Mouse (Mus musculus): ENCODE results near the gene 2410002F23Rik. TPM values are rescaled to one million over a fixed set of nuclear protein-coding genes. Genes with fewer than 3 reads are reported as not detected.
A peak's percentile ranks its signal among the peaks of the same experiment; 100 is the strongest.
"Not testable (repeated sequence)": the region's sequence is repeated elsewhere in the genome, so short reads cannot be mapped to it uniquely, and the experiment has no call there.

Gene 2410002F23Rik
- polyA plus RNA-seq, 1 experiment from 2014 or later = 198 TPM

- H3K9ac ChIP-seq = no peak overlapping the region
- no peak for ATAC-seq (ENCODE audit: low FRiP score, low read depth)
- H3K4me3 ChIP-seq = no peak overlapping the region
- no peak overlapping the region for H3K4me2 ChIP-seq (replicated peaks)
- peaks cover 9% of the 10 kb centered on the region for H3K36me3 ChIP-seq
- peaks cover 12% of the 10 kb centered on the region for H3K4me1 ChIP-seq
- H3K27ac ChIP-seq = no peak overlapping the region
- 50% methylated on average over 1 of the region's 1 CpGs for WGBS
- no peaks in the 10 kb centered on the region for H3K27me3 ChIP-seq (replicated peaks)
- H3K9me3 ChIP-seq = no peaks in the 10 kb centered on the region
Measured at GRCm38 (mm10) chr7:44244080-44244479, 2.4 kb upstream of the 2410002F23Rik start.

- peak overlapping the region; percentile 88 for H3K4me3 ChIP-seq
- peak overlapping the region; percentile 77 for H3K9ac ChIP-seq
- peak overlapping the region; percentile 66 for H3K4me2 ChIP-seq (replicated peaks)
- H3K4me1 ChIP-seq = peaks cover 12% of the 10 kb centered on the region
- ATAC-seq (ENCODE audit: low FRiP score, low read depth) = peak; percentile 21
- no peaks in the 10 kb centered on the region for H3K9me3 ChIP-seq
- peaks cover 33% of the 10 kb centered on the region for H3K36me3 ChIP-seq
- H3K27me3 ChIP-seq (replicated peaks) = no peaks in the 10 kb centered on the region
- WGBS = 2% methylated on average over 23 of the region's 23 CpGs
- H3K27ac ChIP-seq = no peak overlapping the region
Measured at GRCm38 (mm10) chr7:44246984-44247470, 505 bp downstream of the 2410002F23Rik start.

- Histone ChIP-seq H3K4me2 (replicated peaks) (peak overlapping the region; percentile 66), H3K27ac (no peak overlapping the region), H3K27me3 (replicated peaks) (no peaks in the 10 kb centered on the region), H3K36me3 (peaks cover 42% of the 10 kb centered on the region), H3K4me1 (peaks cover 13% of the 10 kb centered on the region), H3K9ac (peak overlapping the region; percentile 77; the same call in 1 of the 2 replicates), H3K4me3 (peak overlapping the region; percentile 88), H3K9me3 (no peaks in the 10 kb centered on the region)
- WGBS = 96% methylated on average over 2 of the region's 2 CpGs
- ATAC-seq (ENCODE audit: low FRiP score, low read depth) = no peak
Measured at GRCm38 (mm10) chr7:44247971-44248370, 1.4 kb downstream of the 2410002F23Rik start.

- 92% methylated on average over 4 of the region's 4 CpGs for WGBS
- Histone ChIP-seq H3K4me1 (peaks cover 15% of the 10 kb centered on the region), H3K4me3 (no peak overlapping the region), H3K27ac (no peak overlapping the region), H3K27me3 (replicated peaks) (no peaks in the 10 kb centered on the region), H3K36me3 (peaks cover 52% of the 10 kb centered on the region), H3K4me2 (replicated peaks) (no peak overlapping the region), H3K9ac (no peak overlapping the region), H3K9me3 (no peaks in the 10 kb centered on the region)
- no peak for ATAC-seq (ENCODE audit: low FRiP score, low read depth)
Measured at GRCm38 (mm10) chr7:44249248-44249647, 2.7 kb downstream of the 2410002F23Rik start.

GRCm38 (mm10) chr7:44250732-44251275 lies 4.3 kb downstream of the 2410002F23Rik start:
- 93% methylated on average over 17 of the region's 17 CpGs for WGBS
- H3K4me2 ChIP-seq (replicated peaks); H3K27me3 ChIP-seq (replicated peaks); H3K9me3 ChIP-seq; H3K4me3 ChIP-seq; H3K27ac ChIP-seq; H3K9ac ChIP-seq; ATAC-seq (ENCODE audit: low FRiP score, low read depth): not testable (repeated sequence)
- Histone ChIP-seq H3K36me3 (peaks cover 52% of the 10 kb centered on the region), H3K4me1 (peaks cover 10% of the 10 kb centered on the region)

- WGBS = 69% methylated on average over 15 of the region's 15 CpGs
- Histone ChIP-seq H3K9ac (no peak overlapping the region), H3K4me3 (no peak overlapping the region), H3K27ac (no peak overlapping the region), H3K4me2 (replicated peaks) (no peak overlapping the region), H3K27me3 (replicated peaks) (no peaks in the 10 kb centered on the region), H3K9me3 (no peaks in the 10 kb centered on the region), H3K36me3 (peaks cover 51% of the 10 kb centered on the region), H3K4me1 (peaks cover 3% of the 10 kb centered on the region; the same call in 1 of the 2 replicates)
- no peak for ATAC-seq (ENCODE audit: low FRiP score, low read depth)
Measured at GRCm38 (mm10) chr7:44253023-44253616, 6.6 kb downstream of the 2410002F23Rik start.

- H3K9ac ChIP-seq = no peak overlapping the region
- H3K36me3 ChIP-seq = peaks cover 35% of the 10 kb centered on the region
- no peak overlapping the region for H3K4me2 ChIP-seq (replicated peaks)
- H3K27me3 ChIP-seq (replicated peaks) = no peaks in the 10 kb centered on the region
- no peak for ATAC-seq (ENCODE audit: low FRiP score, low read depth)
- 0 out of 2 replicates have a peak, but pooled peaks cover 3% of the 10 kb centered on the region for H3K4me1 ChIP-seq
- 87% methylated on average over 6 of the region's 6 CpGs for WGBS
- no peak overlapping the region for H3K27ac ChIP-seq
- no peak overlapping the region for H3K4me3 ChIP-seq
- no peaks in the 10 kb centered on the region for H3K9me3 ChIP-seq
Measured at GRCm38 (mm10) chr7:44254930-44255329, 8.4 kb downstream of the 2410002F23Rik start.

GRCm38 (mm10) chr7:44257278-44257677 lies 10.8 kb downstream of the 2410002F23Rik start, which contains the start of gene Acp4:
Gene Acp4 (minus strand): TSS chr7:44257378.
- Histone ChIP-seq H3K27ac (no peak within 1 kb of the TSS), H3K36me3 (peaks cover 17% of the 10 kb centered on the region), H3K9me3 (no peaks in the 10 kb centered on the region), H3K4me1 (0 out of 2 replicates have a peak, but pooled peaks cover 3% of the 10 kb centered on the region), H3K4me2 (replicated peaks) (no peak within 1 kb of the TSS), H3K9ac (no peak within 1 kb of the TSS), H3K4me3 (no peak within 1 kb of the TSS), H3K27me3 (replicated peaks) (no peaks in the 10 kb centered on the region; the same call in 1 of the 2 replicates)
- 81% methylated on average over 4 of the region's 4 CpGs for WGBS
- no peak for ATAC-seq (ENCODE audit: low FRiP score, low read depth)

GRCm38 (mm10) chr7:44260410-44260809 lies 13.9 kb downstream of the 2410002F23Rik start:
- ATAC-seq (ENCODE audit: low FRiP score, low read depth) = no peak
- WGBS = 79% methylated on average over 6 of the region's 6 CpGs
- Histone ChIP-seq H3K4me1 (peaks cover 6% of the 10 kb centered on the region), H3K4me2 (replicated peaks) (no peak overlapping the region), H3K27ac (no peak overlapping the region), H3K9me3 (no peaks in the 10 kb centered on the region), H3K9ac (no peak overlapping the region), H3K27me3 (replicated peaks) (peaks cover 8% of the 10 kb centered on the region; the same call in 1 of the 2 replicates), H3K36me3 (no peaks in the 10 kb centered on the region), H3K4me3 (no peak overlapping the region)

- Histone ChIP-seq H3K4me1 (peaks cover 6% of the 10 kb centered on the region), H3K4me2 (replicated peaks) (no peak within 1 kb of the TSS), H3K9me3 (no peaks in the 10 kb centered on the region), H3K27me3 (replicated peaks) (peaks cover 8% of the 10 kb centered on the region; the same call in 1 of the 2 replicates), H3K36me3 (no peaks in the 10 kb centered on the region), H3K9ac (no peak within 1 kb of the TSS), H3K27ac (no peak within 1 kb of the TSS), H3K4me3 (no peak within 1 kb of the TSS)
- no peak for ATAC-seq (ENCODE audit: low FRiP score, low read depth)
- WGBS = 57% methylated on average over 5 of the region's 5 CpGs
Measured at GRCm38 (mm10) chr7:44261147-44261546, 14.6 kb downstream of the 2410002F23Rik start, which contains the start of gene Gm15517. Gene Gm15517 (plus strand): TSS chr7:44261447.

GRCm38 (mm10) chr7:44262791-44263643 lies 16.5 kb downstream of the 2410002F23Rik start:
- peak overlapping the region; percentile 35; the same call in 1 of the 2 replicates for H3K9ac ChIP-seq
- ATAC-seq (ENCODE audit: low FRiP score, low read depth) = peak; percentile 80
- peak overlapping the region; percentile 57 for H3K4me2 ChIP-seq (replicated peaks)
- WGBS = 1% methylated on average over 34 of the region's 34 CpGs
- no peaks in the 10 kb centered on the region for H3K36me3 ChIP-seq
- H3K27ac ChIP-seq = no peak overlapping the region
- H3K9me3 ChIP-seq = no peaks in the 10 kb centered on the region
- peak overlapping the region; percentile 16; the same call in 1 of the 2 replicates for H3K4me3 ChIP-seq
- peaks cover 11% of the 10 kb centered on the region; the same call in 1 of the 2 replicates for H3K27me3 ChIP-seq (replicated peaks)
- peaks cover 6% of the 10 kb centered on the region for H3K4me1 ChIP-seq

GRCm38 (mm10) chr7:44268117-44268516 lies 21.6 kb downstream of the 2410002F23Rik start:
- ATAC-seq (ENCODE audit: low FRiP score, low read depth) = no peak
- no peak overlapping the region for H3K9ac ChIP-seq
- no peak overlapping the region for H3K4me3 ChIP-seq
- H3K27ac ChIP-seq = no peak overlapping the region
- H3K4me1 ChIP-seq = peaks cover 4% of the 10 kb centered on the region
- peaks cover 21% of the 10 kb centered on the region for H3K27me3 ChIP-seq (replicated peaks)
- no peak overlapping the region for H3K4me2 ChIP-seq (replicated peaks)
- WGBS = 82% methylated on average over 11 of the region's 11 CpGs
- H3K36me3 ChIP-seq = no peaks in the 10 kb centered on the region
- no peaks in the 10 kb centered on the region for H3K9me3 ChIP-seq

Data from neural tube, embryonic 12.5 days (tissue).